Mouse (Mus musculus) liver, adult 2 months (tissue): Measurements from ENCODE around the gene Ankib1.

ENCODE experiments used
- CTCF ChIP-seq: fragments of 200-500 bp; IDR thresholded peaks from 2 replicates; pipeline ENCODE4 v1.5.1; 2011; ENCODE audit warnings: low read depth, low read length, control low read depth
- POLR2A ChIP-seq: fragments of 200-500 bp; IDR thresholded peaks from 2 replicates; pipeline ENCODE4 v1.6.1; 2011; ENCODE audit warnings: low read length, control low read depth; ENCODE audit not compliant: insufficient read depth; ENCODE audit errors: extremely low read depth

DNA sequence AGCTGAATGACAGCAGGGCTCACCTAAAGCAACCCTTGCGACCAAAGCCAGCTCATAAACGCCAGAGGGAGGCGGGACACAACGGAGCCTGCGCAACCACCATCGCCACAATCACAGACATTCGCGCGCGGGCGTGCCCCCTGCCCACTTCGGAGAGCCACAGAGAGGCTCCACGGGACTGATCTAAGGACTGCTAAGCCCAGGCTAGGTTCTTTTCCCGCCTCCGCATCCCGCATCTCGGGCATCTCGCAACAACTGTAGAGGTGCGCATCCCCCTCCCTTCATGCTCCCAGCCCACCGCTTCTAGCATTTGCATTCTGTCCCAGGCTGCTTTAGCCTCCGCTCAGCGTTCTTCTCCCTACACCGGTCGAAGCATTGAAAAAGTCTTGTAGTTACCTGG, 42.3 kb upstream of the Ankib1 start, which contains the start of gene Lrrd1:
- TF ChIP-seq POLR2A (no peak), CTCF (no peak)
